Mouse (Mus musculus): ENCODE results near the gene Slc25a39.

DNA sequence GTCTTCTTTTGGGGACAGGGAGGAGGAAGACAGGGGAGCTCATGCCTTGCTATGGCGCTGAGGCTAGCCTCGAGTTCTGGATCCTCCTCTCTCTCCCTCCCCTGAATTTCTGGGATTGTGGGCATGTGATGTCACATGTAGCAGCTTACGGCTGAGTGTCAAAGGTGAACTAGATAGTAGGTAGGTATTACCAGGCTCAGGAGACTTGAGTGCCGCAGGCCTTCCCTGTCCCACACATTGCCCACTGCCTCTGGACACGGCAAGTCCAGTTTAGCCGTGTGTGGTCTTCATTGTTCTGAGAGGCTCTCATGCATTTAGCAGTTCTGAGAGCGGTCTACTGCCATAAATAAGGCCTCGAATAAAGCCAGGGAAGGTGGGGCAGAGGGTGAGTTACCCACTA is 5.3 kb upstream of the Slc25a39 start:
- TF ChIP-seq CTCF (conservative IDR thresholded peaks at IDR 0.05 in 1 of 2, IDR thresholded peaks at IDR 0.05 in 1 of 2; ENCODE audit: low read depth in 2 of 2, low read length in 2 of 2), result no peak
- no peak for TF ChIP-seq POLR2A (IDR thresholded peaks at IDR 0.05; ENCODE audit: low read depth, low read length)
- TF ChIP-seq NELFE (IDR thresholded peaks at IDR 0.05; ENCODE audit: low read depth, low read length), result no peak
- no peak for TF ChIP-seq E2F4 (IDR thresholded peaks at IDR 0.05; ENCODE audit: insufficient replicate concordance, low read depth, low read length)
- TF ChIP-seq CHD1 (IDR thresholded peaks at IDR 0.05; ENCODE audit: low read depth, low read length), result no peak
- no peak for TF ChIP-seq MYC (IDR thresholded peaks at IDR 0.05; ENCODE audit: low read depth, low read length)
- no peak for TF ChIP-seq GABPA (IDR thresholded peaks at IDR 0.05; ENCODE audit: insufficient replicate concordance, low read depth, low read length)

All from CH12.LX (cell line).